Mouse (Mus musculus) heart, embryonic 13.5 days (tissue): Measurements from ENCODE around the gene Card19. TPM values are rescaled to one million over a fixed set of nuclear protein-coding genes. Genes with fewer than 3 reads are reported as not detected.
A peak's percentile ranks its signal among the peaks of the same experiment; 100 is the strongest.

ENCODE experiments used
- ATAC-seq: fragments of 200-750 bp; cut with Nextera tagmentation; 2 replicates; pipeline ENCODE4 v1.8.0; 2017; ENCODE audit warnings: moderate TSS enrichment; ENCODE audit not compliant: insufficient number of reproducible peaks, low FRiP score, low TSS enrichment; ENCODE audit errors: extremely low read depth
- H3K27ac ChIP-seq: fragments of 300-500 bp; sonication (generic); replicated peaks from 2 replicates; pipeline ENCODE4 v1.5.1; 2015; ENCODE audit warnings: moderate library complexity, mild to moderate bottlenecking, inconsistent platforms
- H3K27me3 ChIP-seq: fragments of 300-500 bp; sonication (generic); replicated peaks from 2 replicates; pipeline ENCODE4 v1.6.1; 2015; ENCODE audit warnings: mild to moderate bottlenecking, inconsistent platforms
- H3K36me3 ChIP-seq: fragments of 300-500 bp; sonication (generic); 2 replicates; pipeline ENCODE4 v1.6.1; 2015; ENCODE audit warnings: mild to moderate bottlenecking, inconsistent platforms
- H3K4me1 ChIP-seq: fragments of 300-500 bp; sonication (generic); 2 replicates; pipeline ENCODE4 v1.6.1; 2015; ENCODE audit warnings: inconsistent platforms
- H3K4me2 ChIP-seq: fragments of 300-500 bp; sonication (generic); 2 replicates; pipeline ENCODE4 v1.6.1; 2015; ENCODE audit warnings: inconsistent platforms, mild to moderate bottlenecking, moderate library complexity
- H3K4me3 ChIP-seq: fragments of 300-500 bp; sonication (generic); 2 replicates; pipeline ENCODE4 v1.5.1; 2015; ENCODE audit warnings: moderate library complexity, mild to moderate bottlenecking, inconsistent platforms
- H3K9ac ChIP-seq: fragments of 300-500 bp; sonication (generic); 2 replicates; pipeline ENCODE4 v1.6.1; 2015; ENCODE audit warnings: inconsistent platforms, mild to moderate bottlenecking, moderate library complexity
- H3K9me3 ChIP-seq: fragments of 300-500 bp; sonication (generic); 2 replicates; pipeline ENCODE4 v1.6.1; 2016; ENCODE audit warnings: inconsistent platforms
- WGBS: fragments of 180-500 bp; shearing (Covaris S2); methylation state at CpG from one replicate; pipeline ENCODE4 v1.1.7; 2015; ENCODE audit warnings: mixed read lengths; 5-methylcytosine and 5-hydroxymethylcytosine counted together
- polyA plus RNA-seq: library from polyadenylated mRNA; unstranded; fragments of >200 nt; fragmentation: Nextera tagmentation; extraction: Ambion mirVana; gene quantifications from 2 replicates; pipeline ENCODE4 v1.2.1, GENCODE M21; 2015

Card19 gene
- 89.0 and 91.2 TPM in 2 replicates for polyA plus RNA-seq

- Histone ChIP-seq H3K27ac (peak within 1 kb of the TSS; percentile 89), H3K4me2 (peak within 1 kb of the TSS; percentile 74), H3K4me3 (peak within 1 kb of the TSS; percentile 80), H3K9me3 (no peaks in the 10 kb centered on the region), H3K27me3 (0 out of 2 replicates have a peak, but pooled peaks cover 3% of the 10 kb centered on the region), H3K4me1 (peaks cover 53% of the 10 kb centered on the region), H3K36me3 (no peaks in the 10 kb centered on the region), H3K9ac (peak within 1 kb of the TSS; percentile 90)
- peak; percentile 78 for ATAC-seq
- WGBS = under 1% methylated on average over 76 of the region's 78 CpGs
Measured at GRCm38 (mm10) chr13:49215504-49216219, at the start of gene Card19. Gene Card19 (minus strand): TSS chr13:49216037.

DNA sequence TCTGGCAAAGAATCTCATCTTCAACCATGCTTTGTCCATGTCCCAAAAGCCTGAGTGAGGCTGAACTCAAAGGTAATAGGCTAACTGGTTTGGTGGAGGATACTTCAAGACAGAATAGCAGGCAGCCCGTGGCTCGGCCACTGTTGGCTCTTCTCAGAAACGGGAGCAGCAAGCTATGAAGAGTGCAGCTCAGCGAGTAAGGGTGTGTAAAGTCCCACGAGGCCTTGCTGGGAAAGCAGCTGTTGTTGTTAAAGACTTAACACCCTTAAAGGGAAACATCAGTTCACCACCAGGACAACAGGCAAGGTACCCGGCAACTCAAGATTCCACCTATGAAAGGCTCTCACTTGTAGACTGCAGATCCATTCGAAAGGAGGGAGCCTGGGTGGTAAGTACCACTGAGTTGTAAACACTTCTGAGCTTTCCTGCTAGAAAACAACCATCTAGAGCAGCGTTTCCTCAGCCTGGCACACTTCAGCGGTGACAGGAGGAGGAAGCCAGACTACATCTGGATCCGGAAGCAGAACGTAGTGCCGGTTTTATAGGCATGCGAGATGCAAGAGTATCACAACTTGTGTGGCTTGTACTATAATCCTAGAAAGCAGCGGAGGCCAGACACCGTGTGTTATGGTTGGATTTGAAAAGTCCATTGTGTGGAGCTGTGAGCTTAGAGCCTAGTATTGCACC is 44.3 kb upstream of the Card19 start:
- WGBS = 70% methylated on average over 15 of the region's 15 CpGs
- ATAC-seq = no peak
- Histone ChIP-seq H3K36me3 (no peaks in the 10 kb centered on the region), H3K27ac (no peak overlapping the region), H3K4me1 (peaks cover 16% of the 10 kb centered on the region), H3K9ac (no peak overlapping the region), H3K9me3 (no peaks in the 10 kb centered on the region), H3K4me2 (no peak overlapping the region), H3K27me3 (0 out of 2 replicates have a peak, but pooled peaks cover 3% of the 10 kb centered on the region), H3K4me3 (no peak overlapping the region)

DNA sequence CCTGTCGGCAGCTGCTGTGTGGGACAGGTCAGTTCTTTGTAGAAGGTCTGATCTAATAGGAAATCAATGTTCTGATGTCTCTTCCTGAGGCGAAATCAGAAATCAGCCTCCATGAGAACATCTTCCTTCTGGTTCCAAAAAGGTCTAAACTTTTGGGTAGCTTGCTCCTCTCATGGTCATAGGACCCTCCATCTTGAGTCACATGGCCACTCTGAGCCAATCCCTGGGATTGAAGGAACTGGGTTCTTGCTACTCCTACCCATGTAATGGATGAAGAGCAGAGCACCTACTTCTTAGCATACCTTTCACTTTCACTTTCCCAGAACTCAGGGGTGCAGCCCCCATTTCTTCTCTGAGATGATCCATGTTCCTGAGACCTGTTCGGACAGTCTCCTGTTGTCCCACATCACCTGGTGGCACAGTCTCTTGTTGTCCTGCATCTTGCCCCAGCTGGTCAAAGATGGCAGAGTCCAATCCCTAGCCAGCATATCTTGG is 42.0 kb upstream of the Card19 start:
- H3K4me1 ChIP-seq = no peaks in the 10 kb centered on the region
- H3K27me3 ChIP-seq = 0 out of 2 replicates have a peak, but pooled peaks cover 3% of the 10 kb centered on the region
- no peak overlapping the region for H3K27ac ChIP-seq
- H3K9me3 ChIP-seq = no peaks in the 10 kb centered on the region
- H3K4me2 ChIP-seq = no peak overlapping the region
- no peak overlapping the region for H3K4me3 ChIP-seq
- WGBS = 65% methylated on average over 3 of the region's 3 CpGs
- no peaks in the 10 kb centered on the region for H3K36me3 ChIP-seq
- no peak overlapping the region for H3K9ac ChIP-seq
- no peak for ATAC-seq

DNA sequence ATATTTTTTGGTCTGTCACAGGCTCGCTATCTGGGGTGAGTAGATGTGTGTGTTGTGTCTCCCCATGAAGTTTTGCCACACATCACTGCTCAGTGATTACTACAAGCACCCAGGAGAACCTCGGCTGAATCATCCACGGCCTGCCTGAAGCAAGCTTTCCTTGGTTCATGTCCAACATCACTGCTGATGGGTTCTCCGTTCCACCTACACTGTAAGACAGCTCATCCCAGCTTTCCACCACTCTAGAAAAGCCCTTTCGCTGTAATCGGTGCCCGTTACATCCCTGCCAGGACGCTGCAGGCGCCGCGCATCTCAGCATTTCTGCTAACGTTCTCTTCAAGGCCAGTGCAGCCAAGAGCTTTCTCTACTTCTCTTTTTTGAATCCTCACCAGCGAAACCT is 36.9 kb upstream of the Card19 start:
- no peak for ATAC-seq
- H3K4me1 ChIP-seq = peaks cover 13% of the 10 kb centered on the region
- H3K4me3 ChIP-seq = no peak overlapping the region
- H3K36me3 ChIP-seq = no peaks in the 10 kb centered on the region
- no peak overlapping the region for H3K27ac ChIP-seq
- H3K27me3 ChIP-seq = peaks cover 15% of the 10 kb centered on the region
- 84% methylated on average over 13 of the region's 13 CpGs for WGBS
- no peak overlapping the region for H3K9ac ChIP-seq
- H3K4me2 ChIP-seq = no peak overlapping the region
- H3K9me3 ChIP-seq = no peaks in the 10 kb centered on the region

DNA sequence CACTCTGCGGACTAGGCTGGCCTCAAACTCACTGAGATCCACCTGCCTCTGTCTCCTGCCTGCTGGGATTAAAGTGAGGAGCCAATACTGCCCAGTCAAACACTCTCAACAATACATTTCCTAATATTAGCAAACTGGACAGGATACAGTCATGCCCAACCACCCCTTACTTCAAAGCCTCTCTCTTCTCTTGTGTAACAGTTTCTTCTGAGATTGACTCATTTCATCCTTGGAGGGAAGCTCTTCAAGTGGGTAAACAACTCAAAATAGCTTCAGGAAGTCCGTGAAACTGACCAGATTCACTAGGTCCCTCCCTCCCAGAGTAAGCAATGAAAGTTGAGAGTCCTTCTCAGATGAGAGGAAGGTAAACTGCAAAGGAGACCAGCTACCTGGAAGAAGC is 36.3 kb upstream of the Card19 start:
- Histone ChIP-seq H3K27me3 (peaks cover 22% of the 10 kb centered on the region), H3K27ac (no peak overlapping the region), H3K36me3 (no peaks in the 10 kb centered on the region), H3K4me3 (no peak overlapping the region), H3K4me2 (no peak overlapping the region), H3K9ac (no peak overlapping the region), H3K9me3 (no peaks in the 10 kb centered on the region), H3K4me1 (peaks cover 17% of the 10 kb centered on the region)
- 52% methylated on average over 2 of the region's 2 CpGs for WGBS
- ATAC-seq = no peak

GRCm38 (mm10) chr13:49250716-49251517 is 35.1 kb upstream of the Card19 start:
- no peak overlapping the region for H3K4me2 ChIP-seq
- no peak overlapping the region for H3K4me3 ChIP-seq
- H3K9me3 ChIP-seq = no peaks in the 10 kb centered on the region
- no peaks in the 10 kb centered on the region for H3K36me3 ChIP-seq
- no peak overlapping the region for H3K9ac ChIP-seq
- no peak for ATAC-seq
- peaks cover 23% of the 10 kb centered on the region for H3K4me1 ChIP-seq
- peaks cover 32% of the 10 kb centered on the region for H3K27me3 ChIP-seq
- WGBS = 28% methylated on average over 4 of the region's 4 CpGs
- no peak overlapping the region for H3K27ac ChIP-seq

DNA sequence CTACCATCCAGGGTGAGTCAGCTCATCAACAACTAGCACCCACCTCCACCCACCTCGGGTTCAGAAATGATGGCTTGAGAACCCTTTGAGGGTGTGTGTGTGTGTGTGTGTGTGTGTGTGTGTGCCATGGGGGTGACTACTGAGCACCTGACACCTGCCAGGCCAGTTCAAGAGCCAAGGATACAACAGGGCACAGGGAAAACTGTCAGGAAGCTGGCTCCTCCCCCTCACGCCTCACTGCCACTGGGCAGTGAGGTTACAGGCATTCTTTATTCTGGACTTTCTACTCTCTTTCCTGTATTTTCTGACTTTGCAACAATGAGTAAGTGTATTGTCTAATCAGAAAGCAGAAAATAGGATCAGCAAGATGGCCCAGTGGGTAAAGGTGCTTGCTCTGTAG is 33.8 kb upstream of the Card19 start:
- H3K27ac ChIP-seq = no peak overlapping the region
- ATAC-seq = no peak
- WGBS = 64% methylated on average over 2 of the region's 2 CpGs
- H3K27me3 ChIP-seq = peaks cover 34% of the 10 kb centered on the region
- H3K4me2 ChIP-seq = no peak overlapping the region
- H3K9ac ChIP-seq = no peak overlapping the region
- no peak overlapping the region for H3K4me3 ChIP-seq
- H3K36me3 ChIP-seq = no peaks in the 10 kb centered on the region
- H3K9me3 ChIP-seq = no peaks in the 10 kb centered on the region
- H3K4me1 ChIP-seq = peaks cover 28% of the 10 kb centered on the region

GRCm38 (mm10) chr13:49248923-49249322 is 33.1 kb upstream of the Card19 start:
- no peaks in the 10 kb centered on the region for H3K36me3 ChIP-seq
- no peak overlapping the region for H3K27ac ChIP-seq
- H3K4me3 ChIP-seq = no peak overlapping the region
- ATAC-seq = no peak
- H3K4me2 ChIP-seq = no peak overlapping the region
- WGBS = 48% methylated on average over 3 of the region's 3 CpGs
- no peak overlapping the region for H3K9ac ChIP-seq
- H3K9me3 ChIP-seq = no peaks in the 10 kb centered on the region
- peaks cover 36% of the 10 kb centered on the region for H3K27me3 ChIP-seq
- H3K4me1 ChIP-seq = peaks cover 28% of the 10 kb centered on the region

- no peaks in the 10 kb centered on the region for H3K36me3 ChIP-seq
- H3K4me1 ChIP-seq = peaks cover 28% of the 10 kb centered on the region
- no peak within 1 kb of the TSS for H3K27ac ChIP-seq
- no peak for ATAC-seq
- H3K9me3 ChIP-seq = no peaks in the 10 kb centered on the region
- peak within 1 kb of the TSS; percentile 55 for H3K4me3 ChIP-seq
- peaks cover 36% of the 10 kb centered on the region for H3K27me3 ChIP-seq
- WGBS = 13% methylated on average over 8 of the region's 8 CpGs
- H3K4me2 ChIP-seq = peak within 1 kb of the TSS; percentile 85
- peak within 1 kb of the TSS; percentile 66 for H3K9ac ChIP-seq
Measured at GRCm38 (mm10) chr13:49248467-49248862, 32.6 kb upstream of the Card19 start, which contains the start of gene Susd3. Gene Susd3 (minus strand): TSS chr13:49248706.

- Histone ChIP-seq H3K4me1 (peaks cover 28% of the 10 kb centered on the region), H3K9ac (peak overlapping the region; percentile 66), H3K27ac (no peak overlapping the region), H3K27me3 (peaks cover 36% of the 10 kb centered on the region), H3K9me3 (no peaks in the 10 kb centered on the region), H3K36me3 (no peaks in the 10 kb centered on the region), H3K4me3 (peak overlapping the region; percentile 55), H3K4me2 (peak overlapping the region; percentile 85)
- 2% methylated on average over 57 of the region's 58 CpGs for WGBS
- peak; percentile 39 for ATAC-seq
Measured at GRCm38 (mm10) chr13:49247740-49248466, 32.1 kb upstream of the Card19 start.
